Mouse (Mus musculus) ES-Bruce4 (cell line): ENCODE data around the gene Madcam1.

ENCODE experiments used
- CTCF ChIP-seq: IDR thresholded peaks from one replicate; pipeline ENCODE4 v1.8.1; 2011; ENCODE audit warnings: low read depth, low read length
- POLR2A ChIP-seq: IDR thresholded peaks from one replicate; pipeline ENCODE4 v1.8.1; 2011; ENCODE audit warnings: low read length; ENCODE audit not compliant: insufficient read depth

- TF ChIP-seq POLR2A = no peak
- no peak for TF ChIP-seq CTCF
Measured at GRCm38 (mm10) chr10:79660298-79660697, 4.1 kb upstream of the Madcam1 start.
